Mouse (Mus musculus) MEL (cell line): ENCODE results near the gene Btbd8. TPM values are rescaled to one million over a fixed set of nuclear protein-coding genes. Genes with fewer than 3 reads are reported as not detected.

Experiments used
- DNase-seq: peaks from one replicate; pipeline ENCODE4 v3.0.0; 2011; ENCODE audit warnings: low read depth, low spot score
- H3K27ac ChIP-seq: 2 replicates; pipeline ENCODE4 v1.5.1; 2012; ENCODE audit warnings: low read depth, mild to moderate bottlenecking, control low read depth, low read length, moderate library complexity; ENCODE audit not compliant: control insufficient read depth
- H3K27me3 ChIP-seq, 2 experiments: fragments of 150-350 bp in 1 of 2; sonication (generic) in 1 of 2; 2 replicates each; pipeline ENCODE4 v1.6.1; 2012; ENCODE audit warnings: low read length in 2 of 2, mild to moderate bottlenecking in 2 of 2, improper control_type of control experiment in 1 of 2, moderate library complexity in 1 of 2; ENCODE audit not compliant: insufficient read depth in 2 of 2, control insufficient read depth in 1 of 2
- H3K36me3 ChIP-seq, 2 experiments: 2 replicates each; pipeline ENCODE4 v1.6.1; 2012 to 2014; ENCODE audit warnings: low read length in 2 of 2, improper control_type of control experiment in 1 of 2, inconsistent platforms in 1 of 2, mild to moderate bottlenecking in 1 of 2; ENCODE audit not compliant: insufficient read depth in 2 of 2, control insufficient read depth in 1 of 2
- H3K4me1 ChIP-seq, 2 experiments: fragments of 150-350 bp in 1 of 2; sonication (generic) in 1 of 2; 2 replicates each; pipeline ENCODE4 v1.6.1; 2012; ENCODE audit warnings: low read length in 2 of 2, improper control_type of control experiment in 1 of 2, mild to moderate bottlenecking in 1 of 2; ENCODE audit not compliant: insufficient read depth in 2 of 2, control insufficient read depth in 1 of 2
- H3K4me3 ChIP-seq, 2 experiments: fragments of 150-350 bp in 1 of 2; sonication (generic) in 1 of 2; 2 replicates each; pipeline ENCODE4 v1.5.1; 2012; ENCODE audit warnings: low read depth in 2 of 2, low read length in 2 of 2, mild to moderate bottlenecking in 2 of 2, moderate library complexity in 2 of 2, control low read depth in 1 of 2, improper control_type of control experiment in 1 of 2; ENCODE audit not compliant: control insufficient read depth in 1 of 2, insufficient read depth in 1 of 2
- H3K79me2 ChIP-seq: 2 replicates; pipeline ENCODE4 v1.6.1; 2012; ENCODE audit warnings: mild to moderate bottlenecking, low read length, moderate library complexity; ENCODE audit not compliant: control insufficient read depth, poor library complexity, insufficient read depth
- H3K9ac ChIP-seq: 2 replicates; pipeline ENCODE4 v1.6.1; 2012; ENCODE audit warnings: low read depth, mild to moderate bottlenecking, control low read depth, low read length, moderate library complexity; ENCODE audit not compliant: control insufficient read depth, poor library complexity, severe bottlenecking
- H3K9me3 ChIP-seq: fragments of 150-350 bp; sonication (generic); replicated peaks from 2 replicates; pipeline ENCODE4 v1.6.1; 2012; ENCODE audit warnings: mild to moderate bottlenecking, low read length, improper control_type of control experiment, moderate library complexity; ENCODE audit not compliant: insufficient read depth
- BHLHE40 ChIP-seq: IDR thresholded peaks from 2 replicates; pipeline ENCODE4 v1.6.1; 2012; ENCODE audit warnings: low read depth, mild to moderate bottlenecking, inconsistent platforms, low read length, improper control_type of control experiment, borderline replicate concordance
- CHD1 ChIP-seq: IDR thresholded peaks from 2 replicates; pipeline ENCODE4 v1.6.1; 2012; ENCODE audit warnings: low read depth, mild to moderate bottlenecking, inconsistent platforms, low read length, improper control_type of control experiment
- CHD2 ChIP-seq: IDR thresholded peaks from 2 replicates; pipeline ENCODE4 v1.6.1; 2011; ENCODE audit warnings: low read length, improper control_type of control experiment
- E2F4 ChIP-seq: IDR thresholded peaks from 2 replicates; pipeline ENCODE4 v1.6.1; 2011; ENCODE audit warnings: low read depth, low read length, improper control_type of control experiment, borderline replicate concordance
- EP300 ChIP-seq, 2 experiments: IDR thresholded peaks; 2 replicates each; pipeline ENCODE4 v1.6.1; 2011; ENCODE audit warnings: improper control_type of control experiment in 2 of 2, low read length in 2 of 2, low read depth in 1 of 2, mild to moderate bottlenecking in 1 of 2
- ETS1 ChIP-seq: IDR thresholded peaks from 2 replicates; pipeline ENCODE4 v1.6.1; 2012; ENCODE audit warnings: low read depth, mild to moderate bottlenecking, inconsistent platforms, low read length, improper control_type of control experiment, moderate library complexity
- GABPA ChIP-seq: IDR thresholded peaks from 2 replicates; pipeline ENCODE4 v1.6.1; 2012; ENCODE audit warnings: low read depth, mild to moderate bottlenecking, inconsistent platforms, low read length, improper control_type of control experiment, moderate library complexity
- GATA1 ChIP-seq: IDR thresholded peaks from 2 replicates; pipeline ENCODE4 v1.6.1; 2011; ENCODE audit warnings: low read depth, low read length, improper control_type of control experiment
- JUND ChIP-seq: IDR thresholded peaks from 2 replicates; pipeline ENCODE4 v1.6.1; 2011; ENCODE audit warnings: low read depth, mild to moderate bottlenecking, improper control_type of control experiment, low read length
- KAT2A ChIP-seq: conservative IDR thresholded peaks from 2 replicates; pipeline ENCODE4 v1.6.1; 2012; ENCODE audit warnings: low read depth, low read length, improper control_type of control experiment, inconsistent platforms
- MAFK ChIP-seq: IDR thresholded peaks from 2 replicates; pipeline ENCODE4 v1.6.1; 2011; ENCODE audit warnings: low read depth, mild to moderate bottlenecking, low read length, improper control_type of control experiment, borderline replicate concordance
- MAX ChIP-seq: IDR thresholded peaks from 2 replicates; pipeline ENCODE4 v1.6.1; 2011; ENCODE audit warnings: low read length, improper control_type of control experiment
- MAZ ChIP-seq: IDR thresholded peaks from 2 replicates; pipeline ENCODE4 v1.6.1; 2012; ENCODE audit warnings: low read depth, mild to moderate bottlenecking, inconsistent platforms, low read length, improper control_type of control experiment
- MEF2A ChIP-seq: IDR thresholded peaks from 2 replicates; pipeline ENCODE4 v1.6.1; 2014; ENCODE audit warnings: low read depth, mild to moderate bottlenecking, inconsistent platforms, low read length, improper control_type of control experiment; ENCODE audit not compliant: poor library complexity, insufficient replicate concordance, severe bottlenecking; ENCODE audit errors: extremely low read depth
- MXI1 ChIP-seq: IDR thresholded peaks from 2 replicates; pipeline ENCODE4 v1.6.1; 2011; ENCODE audit warnings: mild to moderate bottlenecking, low read depth, low read length, improper control_type of control experiment
- MYB ChIP-seq: IDR thresholded peaks from 2 replicates; pipeline ENCODE4 v1.6.1; 2011; ENCODE audit warnings: mild to moderate bottlenecking, low read depth, low read length, improper control_type of control experiment
- MYC ChIP-seq: IDR thresholded peaks from 2 replicates; pipeline ENCODE4 v1.6.1; 2011; ENCODE audit warnings: low read depth, mild to moderate bottlenecking, low read length, improper control_type of control experiment, moderate library complexity
- NELFE ChIP-seq: IDR thresholded peaks from 2 replicates; pipeline ENCODE4 v1.6.1; 2011; ENCODE audit warnings: low read depth, low read length, improper control_type of control experiment
- POLR2A ChIP-seq, 2 experiments: IDR thresholded peaks; 2 replicates each; pipeline ENCODE4 v1.6.1; 2011 to 2012; ENCODE audit warnings: low read length in 2 of 2, mild to moderate bottlenecking in 2 of 2, control low read depth in 1 of 2, improper control_type of control experiment in 1 of 2, low read depth in 1 of 2, moderate library complexity in 1 of 2; ENCODE audit not compliant: control insufficient read depth in 1 of 2, insufficient read depth in 1 of 2, poor library complexity in 1 of 2
- POLR2AphosphoS2 ChIP-seq: IDR thresholded peaks from 2 replicates; pipeline ENCODE4 v1.6.1; 2011; ENCODE audit warnings: low read length, improper control_type of control experiment
- SIN3A ChIP-seq: IDR thresholded peaks from 2 replicates; pipeline ENCODE4 v1.6.1; 2012; ENCODE audit warnings: low read length, improper control_type of control experiment, inconsistent platforms
- SMC3 ChIP-seq: IDR thresholded peaks from 2 replicates; pipeline ENCODE4 v1.6.1; 2011; ENCODE audit warnings: low read depth, low read length, improper control_type of control experiment
- TAL1 ChIP-seq: IDR thresholded peaks from 2 replicates; pipeline ENCODE4 v1.6.1; 2012; ENCODE audit warnings: mild to moderate bottlenecking, inconsistent platforms, low read length, moderate library complexity, mixed read lengths
- UBTF ChIP-seq: IDR thresholded peaks from 2 replicates; pipeline ENCODE4 v1.6.1; 2012; ENCODE audit warnings: low read depth, mild to moderate bottlenecking, inconsistent platforms, low read length, improper control_type of control experiment, moderate library complexity, borderline replicate concordance; ENCODE audit not compliant: insufficient read depth
- USF1 ChIP-seq: IDR thresholded peaks from 2 replicates; pipeline ENCODE4 v1.6.1; 2014; ENCODE audit warnings: low read depth, mild to moderate bottlenecking, inconsistent platforms, low read length, improper control_type of control experiment, moderate library complexity
- ZC3H11A ChIP-seq: IDR thresholded peaks from 2 replicates; pipeline ENCODE4 v1.6.1; 2012; ENCODE audit warnings: low read depth, mild to moderate bottlenecking, inconsistent platforms, low read length, improper control_type of control experiment
- ZKSCAN1 ChIP-seq: IDR thresholded peaks from 2 replicates; pipeline ENCODE4 v1.6.1; 2012; ENCODE audit warnings: low read depth, mild to moderate bottlenecking, inconsistent platforms, low read length, improper control_type of control experiment, moderate library complexity
- ZMIZ1 ChIP-seq: IDR thresholded peaks from 2 replicates; pipeline ENCODE4 v1.6.1; 2012; ENCODE audit warnings: low read depth, mild to moderate bottlenecking, inconsistent platforms, low read length, improper control_type of control experiment, moderate library complexity
- ZNF384 ChIP-seq: IDR thresholded peaks from 2 replicates; pipeline ENCODE4 v1.6.1; 2012; ENCODE audit warnings: low read depth, mild to moderate bottlenecking, inconsistent platforms, low read length, improper control_type of control experiment
- polyA plus RNA-seq, 2 experiments: library from polyadenylated mRNA; stranded (reverse) in 1 of 2; unstranded in 1 of 2; fragments of >175 nt in 1 of 2; fragments of >200 nt in 1 of 2; gene quantifications; 2 replicates each; pipeline versions ENCODE4 v1.2.1 to v1.2.4; 2012; ENCODE audit warnings: low replicate concordance in 2 of 2, low read depth in 1 of 2; ENCODE audit not compliant: insufficient read length in 2 of 2, insufficient read depth in 1 of 2, missing spikeins in 1 of 2
- total RNA-seq: library from RNA; depleted of rRNA; stranded (reverse); fragments of 300-350 nt; gene quantifications from 2 replicates; pipeline ENCODE4 v1.2.3, GENCODE M21; 2012

Gene Btbd8
- total and polyA plus RNA-seq, 3 experiments, result 1.6 to 2.4 TPM; not detected in 1

DNA sequence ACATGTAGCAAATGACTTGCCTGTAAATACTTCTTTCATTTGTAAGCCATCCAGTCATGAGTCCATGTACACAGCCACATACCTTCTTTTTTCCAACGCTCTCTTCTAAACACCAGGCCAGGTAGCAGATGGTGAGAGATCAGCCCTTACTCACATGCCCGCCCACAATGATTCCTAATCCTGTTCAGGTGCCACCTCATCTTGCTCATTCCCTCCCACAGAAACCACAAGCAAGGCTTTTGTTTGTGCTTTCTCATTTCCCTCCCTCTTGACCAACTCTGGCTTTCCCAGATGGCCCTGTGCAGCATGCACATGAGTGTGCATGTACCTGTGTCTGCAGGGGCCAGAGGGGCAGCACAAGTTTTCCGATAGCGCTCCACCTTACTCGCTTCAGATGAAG, 12.5 kb downstream of the Btbd8 start:
- Histone ChIP-seq H3K36me3 (no peaks in the 10 kb centered on the region), H3K4me1 (peaks cover 0 to 2% of the 10 kb centered on the region in 2 experiments; a peak in 1 of 4 replicates), H3K4me3 (no peak overlapping the region), H3K27ac (no peak overlapping the region), H3K27me3 (no peaks in the 10 kb centered on the region), H3K79me2 (no peaks in the 10 kb centered on the region), H3K9me3 (no peaks in the 10 kb centered on the region), H3K9ac (no peak overlapping the region)
- TF ChIP-seq CHD2 (no peak), MYC (no peak), MAFK (no peak), TAL1 (no peak), NELFE (no peak), ZMIZ1 (no peak)
- no peak for DNase-seq

- H3K27ac ChIP-seq, result peak overlapping the region; percentile 21; the same call in 1 of the 2 replicates
- no peak overlapping the region for H3K9ac ChIP-seq
- DNase-seq, result peak; percentile 76
- peak; percentile 51; the same call in 1 of the 2 replicates for TF ChIP-seq MAFK
- TF ChIP-seq EP300 (IDR thresholded peaks at IDR 0.05; ENCODE audit: low read depth in 1 of 2, low read length in 2 of 2), result peak; percentile 75 to 86
- TF ChIP-seq ZNF384, result no peak
- TF ChIP-seq NELFE, result no peak
- TF ChIP-seq CHD2, result no peak
- no peak for TF ChIP-seq ZC3H11A
- TF ChIP-seq JUND, result no peak
- no peak for TF ChIP-seq SMC3
- no peak for TF ChIP-seq MEF2A
- no peak for TF ChIP-seq POLR2A (IDR thresholded peaks at IDR 0.05; ENCODE audit: control insufficient read depth in 1 of 2, insufficient read depth in 1 of 2, low read depth in 1 of 2, low read length in 2 of 2, poor library complexity in 1 of 2)
- 0 out of 2 replicates have a peak, but pooled peaks have one; percentile 10 for TF ChIP-seq MXI1
- no peak for TF ChIP-seq BHLHE40
- TF ChIP-seq UBTF, result no peak
- TF ChIP-seq CHD1, result no peak
- no peak for TF ChIP-seq ZKSCAN1
- TF ChIP-seq MYB, result no peak
- TF ChIP-seq GATA1, result peak; percentile 90
- TF ChIP-seq MYC, result no peak
- TF ChIP-seq ETS1, result 0 out of 2 replicates have a peak, but pooled peaks have one; percentile 56
- TF ChIP-seq MAZ, result no peak
- TF ChIP-seq GABPA, result no peak
- no peak for TF ChIP-seq USF1
- no peak for TF ChIP-seq E2F4
- no peak for TF ChIP-seq POLR2AphosphoS2
- TF ChIP-seq MAX, result no peak
- no peak for TF ChIP-seq KAT2A
- TF ChIP-seq SIN3A, result peak; percentile 54
- TF ChIP-seq ZMIZ1, result no peak
Measured at GRCm38 (mm10) chr5:107462147-107463076, 24.6 kb downstream of the Btbd8 start.

More at GRCm38 (mm10) chr5:107462147-107463076, 24.6 kb downstream of the Btbd8 start:
- H3K27me3 ChIP-seq, result no peaks in the 10 kb centered on the region
- no peaks in the 10 kb centered on the region for H3K9me3 ChIP-seq
- peak overlapping the region in 1 of 2 experiments; percentile 35; a peak in 1 of 4 replicates for H3K4me3 ChIP-seq
- H3K79me2 ChIP-seq, result no peaks in the 10 kb centered on the region
- peaks cover 7 to 13% of the 10 kb centered on the region in 2 experiments; a peak in 3 of 4 replicates for H3K4me1 ChIP-seq
- H3K36me3 ChIP-seq, result peaks cover 0 to 14% of the 10 kb centered on the region in 2 experiments; a peak in 2 of 4 replicates
